Mouse (Mus musculus): ENCODE results near the gene Rfk.

Rfk gene

GRCm38 (mm10) chr19:17385022-17385421, 8.8 kb upstream of the Rfk start:
- DNase-seq (ENCODE audit: low spot score): no peak

- DNase-seq (ENCODE audit: low spot score): no peak
These were observed 8.4 kb upstream of the Rfk start for GRCm38 (mm10) chr19:17385426-17385825.

GRCm38 (mm10) chr19:17386424-17386823, 7.4 kb upstream of the Rfk start:
- no peak for DNase-seq (ENCODE audit: low spot score)

- DNase-seq (ENCODE audit: low spot score): no peak
These were observed 5.4 kb upstream of the Rfk start for GRCm38 (mm10) chr19:17388404-17388803.

- DNase-seq (ENCODE audit: low spot score): no peak
These were observed 977 bp upstream of the Rfk start for GRCm38 (mm10) chr19:17392866-17393265.

- DNase-seq (ENCODE audit: low spot score): no peak
These were observed 3.0 kb downstream of the Rfk start for GRCm38 (mm10) chr19:17396802-17397201.

- DNase-seq (ENCODE audit: low spot score): no peak
These were observed 4.1 kb downstream of the Rfk start for GRCm38 (mm10) chr19:17397922-17398321.

GRCm38 (mm10) chr19:17399965-17400364, 6.1 kb downstream of the Rfk start:
- DNase-seq (ENCODE audit: low spot score): no peak

GRCm38 (mm10) chr19:17400571-17400970, 6.7 kb downstream of the Rfk start:
- no peak for DNase-seq (ENCODE audit: low spot score)

GRCm38 (mm10) chr19:17403175-17403574, 9.3 kb downstream of the Rfk start:
- no peak for DNase-seq (ENCODE audit: low spot score)

- no peak for DNase-seq (ENCODE audit: low spot score)
These were observed 13.0 kb downstream of the Rfk start for GRCm38 (mm10) chr19:17406823-17407222.

GRCm38 (mm10) chr19:17408591-17408990, 14.7 kb downstream of the Rfk start:
- no peak for DNase-seq (ENCODE audit: low spot score)

- DNase-seq (ENCODE audit: low spot score): no peak
These were observed 15.5 kb downstream of the Rfk start for GRCm38 (mm10) chr19:17409351-17409750.

GRCm38 (mm10) chr19:17410465-17411065, 16.7 kb downstream of the Rfk start:
- no peak for DNase-seq (ENCODE audit: low spot score)

- no peak for DNase-seq (ENCODE audit: low spot score)
These were observed 19.1 kb downstream of the Rfk start for GRCm38 (mm10) chr19:17412915-17413459.

- no peak for DNase-seq (ENCODE audit: low spot score)
These were observed 24.0 kb downstream of the Rfk start for GRCm38 (mm10) chr19:17417855-17418254.

- no peak for DNase-seq (ENCODE audit: low spot score)
These were observed 29.5 kb downstream of the Rfk start for GRCm38 (mm10) chr19:17423306-17423705.

GRCm38 (mm10) chr19:17427824-17428560, 34.1 kb downstream of the Rfk start:
- no peak for DNase-seq (ENCODE audit: low spot score)

GRCm38 (mm10) chr19:17428561-17428914, 34.7 kb downstream of the Rfk start:
- DNase-seq (ENCODE audit: low spot score): no peak

GRCm38 (mm10) chr19:17436651-17437050, 42.8 kb downstream of the Rfk start:
- DNase-seq (ENCODE audit: low spot score): no peak

- DNase-seq (ENCODE audit: low spot score): no peak
These were observed 45.8 kb downstream of the Rfk start for GRCm38 (mm10) chr19:17439476-17440189.

- no peak for DNase-seq (ENCODE audit: low spot score)
These were observed 49.7 kb downstream of the Rfk start for GRCm38 (mm10) chr19:17443581-17443980.
